Comparison of ENCODE assay signal across 22 mouse cellular contexts in the genomic region with DNA sequence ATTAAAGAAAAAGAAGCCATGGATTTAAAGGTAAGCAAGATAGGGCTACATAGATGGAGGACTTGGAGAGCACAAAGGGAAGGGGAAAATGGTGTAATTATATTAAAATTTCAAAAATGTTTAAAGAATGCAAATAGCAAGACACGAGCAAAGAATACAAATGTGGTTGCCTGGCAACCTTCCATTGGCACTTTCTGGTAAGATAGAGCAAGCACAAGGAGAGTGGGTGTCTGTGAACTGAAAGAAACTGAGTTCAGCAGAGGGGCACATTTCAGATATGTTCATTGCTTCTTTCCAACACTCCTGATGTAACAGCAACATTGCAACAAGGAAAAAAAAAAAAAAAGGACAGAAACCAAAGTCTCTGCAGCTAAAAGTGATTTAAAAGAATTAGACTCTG. TPM values are rescaled to one million over a fixed set of nuclear protein-coding genes. Genes with fewer than 3 reads are reported as not detected.
DNase-seq lines count a peak whose midpoint lies in the region; ATAC-seq lines count a peak whose summit lies in the region.
"Had no signal": no experiment of that assay in that cellular context is flagged by ENCODE, and none has a peak within 500 bp of the region (broad histone marks: within the 10 kb centered on the region; RNA-seq: fewer than 3 reads in every experiment).

No protein-coding gene starts in this region.

- H3K4me3 ChIP-seq in forebrain, embryonic 14.5 days (ENCODE audit: low read depth, low read length) = no peak overlapping the region
- H3K4me3 ChIP-seq in forebrain, embryonic 15.5 days = no peak overlapping the region
- H3K4me3 ChIP-seq in midbrain, embryonic 14.5 days (replicated peaks; ENCODE audit: low read depth, low read length) = no peak overlapping the region
- H3K4me3 ChIP-seq in midbrain, embryonic 15.5 days = no peak overlapping the region
- H3K4me3 ChIP-seq: embryonic facial prominence, embryonic 12.5 days; hindbrain, embryonic 10.5 days had no signal

- no peak for ATAC-seq in forebrain, embryonic 14.5 days
- ATAC-seq in forebrain, embryonic 15.5 days (replicated peaks) = no peak
- ATAC-seq in midbrain, embryonic 14.5 days (ENCODE audit: low FRiP score, low TSS enrichment) = no peak
- no peak for ATAC-seq in midbrain, embryonic 15.5 days (replicated peaks)
- ATAC-seq: CD4-positive, CD25-positive, alpha-beta regulatory T cell, adult 4 months; intestine, postnatal 0 days had no signal

- no peaks in the 10 kb centered on the region for H3K9me3 ChIP-seq in forebrain, embryonic 14.5 days (replicated peaks; ENCODE audit: control insufficient read depth, low read length)
- no peaks in the 10 kb centered on the region for H3K9me3 ChIP-seq in forebrain, embryonic 15.5 days
- no peaks in the 10 kb centered on the region for H3K9me3 ChIP-seq in midbrain, embryonic 14.5 days (ENCODE audit: control insufficient read depth, low read length)
- H3K9me3 ChIP-seq in midbrain, embryonic 15.5 days = no peaks in the 10 kb centered on the region
- H3K9me3 ChIP-seq: embryonic facial prominence, embryonic 12.5 days; G1E; hindbrain, embryonic 10.5 days had no signal

- no peaks in the 10 kb centered on the region for H3K36me3 ChIP-seq in forebrain, embryonic 14.5 days (ENCODE audit: control insufficient read depth, insufficient read depth, low read length)
- H3K36me3 ChIP-seq in forebrain, embryonic 15.5 days = no peaks in the 10 kb centered on the region
- no peaks in the 10 kb centered on the region for H3K36me3 ChIP-seq in midbrain, embryonic 14.5 days (ENCODE audit: control insufficient read depth, insufficient read depth, low read length)
- no peaks in the 10 kb centered on the region for H3K36me3 ChIP-seq in midbrain, embryonic 15.5 days (replicated peaks)
- H3K36me3 ChIP-seq: embryonic facial prominence, embryonic 12.5 days; G1E; hindbrain, embryonic 10.5 days had no signal

- no peak overlapping the region for H3K27ac ChIP-seq in forebrain, embryonic 14.5 days (ENCODE audit: low read depth, low read length)
- H3K27ac ChIP-seq in forebrain, embryonic 15.5 days (replicated peaks) = no peak overlapping the region
- H3K27ac ChIP-seq in midbrain, embryonic 14.5 days (replicated peaks; ENCODE audit: low read depth, low read length) = no peak overlapping the region
- H3K27ac ChIP-seq in midbrain, embryonic 15.5 days = no peak overlapping the region
- H3K27ac ChIP-seq: embryonic facial prominence, embryonic 12.5 days; hindbrain, embryonic 10.5 days; macrophage had no signal

- DNase-seq in forebrain, embryonic 14.5 days (ENCODE audit: low spot score) = peak; percentile 12
- peak; percentile 37 for DNase-seq in midbrain, embryonic 14.5 days
- peak; percentile 81 to 89 for DNase-seq in left cerebral cortex, postnatal 14 days (ENCODE audit: low spot score in 2 of 2)
- no peak for DNase-seq in testis, postnatal 10 days (ENCODE audit: low spot score)
- DNase-seq in cerebellum, adult 9-10 months = no peak
- DNase-seq in liver = no peak
- DNase-seq: cerebellum, adult 11-12 months; gastrocnemius, postnatal 14 days; kidney, postnatal 25 days; lung, adult 2 months; spleen, adult 18-20 months; thymus, postnatal 25 days had no signal

- H3K4me1 ChIP-seq in forebrain, embryonic 14.5 days (ENCODE audit: control insufficient read depth, insufficient read depth, low read length) = no peaks in the 10 kb centered on the region
- no peaks in the 10 kb centered on the region for H3K4me1 ChIP-seq in forebrain, embryonic 15.5 days
- H3K4me1 ChIP-seq in midbrain, embryonic 14.5 days (ENCODE audit: control insufficient read depth, insufficient read depth, low read length) = no peaks in the 10 kb centered on the region
- no peaks in the 10 kb centered on the region for H3K4me1 ChIP-seq in midbrain, embryonic 15.5 days
- H3K4me1 ChIP-seq: embryonic facial prominence, embryonic 12.5 days; hindbrain, embryonic 10.5 days had no signal

- H3K9ac ChIP-seq in forebrain, embryonic 14.5 days (ENCODE audit: low read length) = no peak overlapping the region
- no peak overlapping the region for H3K9ac ChIP-seq in forebrain, embryonic 15.5 days (replicated peaks)
- H3K9ac ChIP-seq in midbrain, embryonic 14.5 days (replicated peaks; ENCODE audit: low read length) = no peak overlapping the region
- no peak overlapping the region for H3K9ac ChIP-seq in midbrain, embryonic 15.5 days
- H3K9ac ChIP-seq: embryonic facial prominence, embryonic 12.5 days had no signal

- H3K27me3 ChIP-seq in forebrain, embryonic 14.5 days (replicated peaks; ENCODE audit: control insufficient read depth, insufficient read depth, low read length) = no peaks in the 10 kb centered on the region
- no peaks in the 10 kb centered on the region for H3K27me3 ChIP-seq in forebrain, embryonic 15.5 days
- H3K27me3 ChIP-seq in midbrain, embryonic 14.5 days (ENCODE audit: control insufficient read depth, insufficient read depth, low read length) = no peaks in the 10 kb centered on the region
- no peaks in the 10 kb centered on the region for H3K27me3 ChIP-seq in midbrain, embryonic 15.5 days (replicated peaks)
- H3K27me3 ChIP-seq: embryonic facial prominence, embryonic 12.5 days had no signal

- H3K4me2 ChIP-seq in forebrain, embryonic 14.5 days (ENCODE audit: low read length) = no peak overlapping the region
- H3K4me2 ChIP-seq in forebrain, embryonic 15.5 days (replicated peaks) = no peak overlapping the region
- H3K4me2 ChIP-seq in midbrain, embryonic 14.5 days (ENCODE audit: low read length) = no peak overlapping the region
- no peak overlapping the region for H3K4me2 ChIP-seq in midbrain, embryonic 15.5 days
- H3K4me2 ChIP-seq: embryonic facial prominence, embryonic 12.5 days; liver, embryonic 11.5 days; midbrain, embryonic 11.5 days had no signal

- intact Hi-C loops in left cerebral cortex, postnatal 14 days (cut with DNase I) = no loop called here

- 50% methylated on average over 1 of the region's 1 CpGs for WGBS in forebrain, embryonic 14.5 days
- WGBS in forebrain, embryonic 15.5 days = 57% methylated on average over 1 of the region's 1 CpGs
- WGBS in midbrain, embryonic 14.5 days = 35% methylated on average over 1 of the region's 1 CpGs
- WGBS in midbrain, embryonic 15.5 days = 38% methylated on average over 1 of the region's 1 CpGs

RNA-seq across cellular contexts. Expression of a gene that starts 22.8 kb away (rescaled TPM):
- 56.7 and 70.8 TPM in 2 replicates for polyA plus RNA-seq in forebrain, embryonic 14.5 days (2014; fragmentation: Nextera tagmentation; extraction: Ambion mirVana)
- polyA plus RNA-seq in forebrain, embryonic 15.5 days (2015; fragmentation: Nextera tagmentation; extraction: Ambion mirVana) = 46.1 and 48.4 TPM in 2 replicates
- polyA plus RNA-seq in midbrain, embryonic 14.5 days (2014; fragmentation: Nextera tagmentation; extraction: Ambion mirVana) = 49.6 and 58.1 TPM in 2 replicates
- 37.4 and 39.1 TPM in 2 replicates for polyA plus RNA-seq in midbrain, embryonic 15.5 days (2015; fragmentation: Nextera tagmentation; extraction: Ambion mirVana)
- total RNA-seq in left cerebral cortex, postnatal 14 days (2021) = 10 to 100 TPM; 48.1 to 48.8 TPM

Comparison
In these comparisons a context has a peak if more than half of its experiments do, and no peak if none do; other contexts are left out.
1. DNase-seq: peak in forebrain, embryonic 14.5 days (single experiment), midbrain, embryonic 14.5 days (single experiment) and left cerebral cortex, postnatal 14 days (2 of 2); none in testis, postnatal 10 days (single experiment), cerebellum, adult 9-10 months (single experiment) and liver (single experiment).